Mouse (Mus musculus): ENCODE measurements around the gene Uspl1. TPM values are rescaled to one million over a fixed set of nuclear protein-coding genes. Genes with fewer than 3 reads are reported as not detected.

Gene Uspl1
- polyA plus RNA-seq, 3 experiments from 2014 or later, result 33.6 to 38.3 (median 34.7) TPM

DNA sequence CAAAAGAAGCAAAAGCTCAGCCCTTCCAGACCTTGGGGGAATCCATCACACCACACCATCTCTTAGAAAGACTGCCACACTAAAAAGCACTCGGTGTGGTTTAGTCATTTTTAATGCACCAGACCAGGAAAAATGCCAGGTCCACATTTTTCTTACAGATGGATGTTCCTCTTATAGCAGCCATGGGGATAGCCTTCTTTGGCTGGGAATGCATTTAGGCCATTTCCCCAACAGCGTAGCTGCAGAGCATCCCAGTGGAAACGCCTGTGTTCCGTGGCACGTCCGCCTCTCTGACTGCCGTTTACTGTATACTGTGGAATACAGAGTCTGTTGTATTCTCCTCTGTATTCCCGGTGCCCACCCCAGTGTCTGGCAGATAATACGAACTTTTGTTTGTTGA lies 15.3 kb upstream of the Uspl1 start:
- no peak for ATAC-seq

DNA sequence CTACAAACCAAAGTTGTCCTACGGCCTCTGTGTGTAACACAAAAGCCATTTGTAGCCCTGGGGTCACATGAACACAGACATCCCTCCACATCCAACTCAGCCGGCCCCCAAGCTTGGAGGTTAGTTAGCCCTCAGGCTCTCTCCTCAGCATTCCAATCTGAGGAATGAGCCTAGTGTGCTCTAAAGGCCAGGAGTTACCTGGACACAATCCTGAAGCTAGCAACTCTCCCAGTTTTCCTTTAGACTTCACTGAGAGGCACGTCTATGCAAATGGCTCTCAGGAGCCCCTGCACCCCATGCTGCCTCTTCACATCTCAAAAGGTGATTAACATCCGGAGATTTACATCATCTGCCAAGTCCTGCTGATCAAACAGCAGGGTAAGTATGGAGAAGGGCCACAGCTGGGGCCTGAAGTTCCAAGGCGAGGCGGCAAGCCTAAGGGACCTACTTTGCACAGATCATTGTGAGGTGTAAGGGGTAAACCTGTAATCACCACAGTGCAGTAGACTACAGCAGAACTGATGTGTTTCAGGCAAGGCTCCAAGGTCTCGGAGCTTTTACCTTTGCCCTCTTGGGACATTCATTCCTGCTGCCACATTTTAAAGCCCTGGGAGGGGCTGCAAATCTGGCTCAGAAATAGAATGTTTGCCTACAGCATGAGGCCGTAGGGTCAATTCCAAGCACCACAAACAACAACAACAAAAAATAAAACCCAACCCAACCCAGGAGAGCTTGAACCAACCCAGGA lies 13.1 kb upstream of the Uspl1 start:
- ATAC-seq, result no peak

DNA sequence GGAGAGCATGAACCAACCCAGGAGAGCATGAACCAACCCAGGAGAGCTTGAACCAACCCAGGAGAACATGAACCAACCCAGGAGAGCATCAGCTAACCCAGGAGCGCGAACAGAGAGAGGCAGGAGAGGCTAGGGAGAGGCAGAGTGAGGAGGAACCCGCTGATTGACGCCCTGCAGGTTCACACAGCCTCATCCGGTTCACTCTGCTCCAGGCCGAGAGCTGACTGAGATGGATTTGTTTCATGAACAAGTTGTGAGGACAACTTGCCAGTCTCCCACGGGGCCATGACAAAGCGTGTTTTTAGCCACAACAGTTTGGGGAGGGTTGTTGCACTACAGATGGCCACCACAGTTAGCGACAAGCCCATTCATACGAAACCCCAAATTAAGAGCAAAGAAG lies 11.9 kb upstream of the Uspl1 start:
- no peak for ATAC-seq

DNA sequence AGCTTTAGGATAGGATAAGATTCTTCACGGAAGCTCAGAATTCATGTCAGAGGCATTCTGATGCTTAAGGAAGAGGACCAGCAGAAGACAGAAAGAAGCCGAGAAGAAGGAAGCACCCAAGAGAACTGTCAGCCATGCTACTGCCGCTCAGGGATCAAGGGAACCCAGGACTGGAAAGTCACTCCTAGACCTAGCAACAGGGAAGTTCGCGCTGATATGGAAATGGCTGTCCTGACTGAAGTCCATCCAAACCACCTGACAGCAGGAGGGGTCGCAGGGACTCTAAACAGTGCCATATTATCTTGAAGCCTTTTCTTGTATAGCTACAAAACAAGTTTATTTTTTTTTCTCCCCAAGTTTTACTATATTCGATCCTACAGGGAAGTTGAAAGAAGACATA lies 9.6 kb upstream of the Uspl1 start:
- no peak for ATAC-seq

DNA sequence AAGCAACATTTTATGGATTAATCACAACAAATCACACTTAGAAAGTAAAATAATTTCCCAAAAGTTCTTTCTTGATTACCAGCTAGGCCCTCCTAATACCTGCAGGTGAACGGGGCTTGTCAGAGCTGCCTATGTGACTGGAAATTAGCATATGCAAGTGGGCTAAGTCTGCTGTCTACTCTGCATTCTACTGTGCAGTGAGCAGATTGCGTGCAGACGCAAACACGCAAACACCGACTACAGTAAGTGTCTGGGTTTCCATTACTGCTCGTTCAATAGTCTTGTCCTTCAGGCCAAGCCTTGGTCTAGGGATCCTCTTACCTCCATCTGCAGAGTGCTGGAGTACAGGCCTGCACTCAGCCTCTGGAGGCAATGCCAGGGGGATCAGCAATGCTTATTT lies 8.4 kb upstream of the Uspl1 start:
- ATAC-seq, result no peak

DNA sequence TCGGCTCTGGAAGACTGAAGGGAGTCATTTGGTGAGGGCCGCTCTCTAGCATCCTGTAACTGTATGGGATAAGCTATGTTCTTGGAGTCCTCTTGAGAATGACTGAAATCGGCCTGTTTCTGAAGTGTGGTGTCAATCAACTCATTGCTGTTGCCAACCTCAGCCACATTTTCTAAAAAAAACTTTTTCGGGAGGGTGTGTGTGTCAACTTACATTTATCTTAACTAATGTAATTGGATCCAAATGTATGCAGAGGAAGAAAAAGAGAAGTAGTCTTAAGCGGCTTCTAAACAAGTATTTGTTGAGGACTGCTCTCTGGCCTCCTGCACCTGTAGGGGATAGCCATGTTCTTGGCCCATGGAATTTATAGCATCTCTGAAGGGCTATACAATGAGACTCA lies 6.1 kb upstream of the Uspl1 start:
- ATAC-seq, result no peak

DNA sequence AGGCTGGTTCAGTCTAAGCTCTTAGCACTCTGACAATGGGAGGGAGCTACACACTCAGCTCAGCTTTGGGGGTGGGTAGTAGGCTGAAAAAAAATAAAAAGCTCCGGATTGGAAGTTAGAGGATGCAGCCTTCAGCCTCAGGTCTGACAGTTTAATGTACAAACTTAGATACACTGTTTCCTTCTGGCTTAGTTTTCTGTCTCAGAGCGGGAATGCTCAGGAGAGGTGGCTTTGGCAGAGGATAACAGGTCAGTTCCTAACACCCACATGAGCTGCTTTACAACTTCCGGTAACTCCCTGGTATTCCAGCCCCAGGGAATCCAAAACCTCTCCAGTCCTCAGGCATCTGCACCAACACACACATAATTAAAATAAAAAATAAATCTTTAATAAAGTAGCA lies 4.3 kb upstream of the Uspl1 start:
- no peak for ATAC-seq

DNA sequence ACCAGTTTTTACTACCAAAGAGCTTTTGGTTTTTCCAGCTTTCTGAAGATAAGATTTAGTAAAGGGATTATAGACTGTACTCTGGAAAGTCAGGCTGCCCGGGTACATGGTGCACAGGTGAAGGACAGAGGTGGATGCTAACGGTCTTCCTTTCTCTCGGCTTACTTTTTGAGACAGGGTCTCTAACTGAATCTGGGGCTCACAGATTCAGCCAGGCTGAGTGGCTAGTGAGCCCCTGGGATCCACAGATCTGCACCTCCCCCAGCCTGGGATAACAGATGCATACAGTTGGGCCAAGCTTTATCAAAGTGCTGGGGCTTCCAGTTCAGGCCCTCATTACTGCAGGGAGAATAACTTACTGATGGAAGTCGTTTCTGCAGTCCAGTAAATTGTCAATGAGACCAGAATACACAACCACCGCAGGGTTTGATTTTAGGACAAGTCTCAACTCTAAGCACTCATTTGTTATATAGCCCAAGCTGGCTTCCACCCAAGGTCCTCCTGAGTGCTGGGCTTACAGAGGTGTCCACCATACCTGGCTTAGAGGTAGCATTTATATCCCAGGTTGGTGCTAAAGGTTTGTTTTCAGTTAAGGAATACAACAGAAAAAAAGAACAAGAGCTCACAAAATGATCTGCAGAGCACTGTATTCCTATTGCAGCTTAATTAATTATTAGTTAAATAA lies 1.8 kb upstream of the Uspl1 start:
- no peak for ATAC-seq

DNA sequence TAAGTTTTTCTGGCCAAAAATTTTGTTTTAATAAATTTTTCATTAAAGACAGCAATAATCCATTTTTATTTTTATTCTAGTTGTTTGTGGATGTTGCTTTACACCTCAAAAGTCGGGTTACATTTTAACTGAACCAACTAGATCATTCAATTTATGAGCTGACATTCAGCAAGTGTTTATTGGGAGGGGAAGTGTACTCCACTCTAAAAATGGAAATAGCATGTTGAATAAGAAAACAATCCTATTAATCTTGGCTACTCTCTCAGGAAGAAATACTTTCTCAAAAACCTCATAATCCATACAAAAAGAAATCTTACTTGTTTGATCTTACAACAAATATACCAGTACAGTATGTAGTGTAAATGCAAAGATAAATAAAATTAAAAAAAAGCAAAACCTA lies 1.0 kb upstream of the Uspl1 start:
- no peak for ATAC-seq

DNA sequence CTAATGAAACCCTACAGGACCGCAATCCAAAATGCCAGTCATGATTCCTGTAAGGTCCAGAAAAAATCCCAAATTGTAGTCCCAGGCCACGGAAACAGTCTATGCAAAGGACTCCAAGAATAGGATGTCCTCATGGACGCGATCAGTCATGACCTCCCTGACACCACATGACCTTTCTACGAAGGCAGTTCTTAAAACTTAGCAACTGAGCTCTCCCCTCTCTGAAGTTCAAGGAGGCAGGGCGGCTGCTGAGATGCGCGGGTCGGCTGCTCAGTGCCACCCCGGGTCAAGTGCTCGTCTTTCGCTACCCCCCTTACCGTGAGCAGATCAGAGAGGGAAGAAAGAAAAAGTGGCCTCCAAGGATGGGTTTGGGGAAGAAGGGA lies 438 bp upstream of the Uspl1 start:
- ATAC-seq, result peak; percentile 38

DNA sequence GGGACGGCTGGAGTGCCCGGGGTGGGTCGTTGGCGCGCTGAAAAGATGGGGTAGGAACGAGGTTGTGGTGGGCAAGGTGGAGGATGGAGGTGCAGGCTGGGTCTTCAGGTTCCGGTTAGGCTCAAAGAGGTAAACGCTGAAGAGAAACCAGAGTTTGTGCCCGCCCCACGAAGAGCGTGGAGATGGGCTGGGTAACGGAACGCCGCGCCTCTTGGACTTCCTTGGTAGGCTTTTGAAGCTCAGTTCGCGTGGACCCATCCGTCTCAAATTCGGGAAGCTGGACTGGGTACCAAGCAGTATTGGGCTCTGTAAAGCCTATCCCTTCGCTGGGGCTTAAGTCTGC lies 665 bp downstream of the Uspl1 start:
- peak; percentile 47 for ATAC-seq

DNA sequence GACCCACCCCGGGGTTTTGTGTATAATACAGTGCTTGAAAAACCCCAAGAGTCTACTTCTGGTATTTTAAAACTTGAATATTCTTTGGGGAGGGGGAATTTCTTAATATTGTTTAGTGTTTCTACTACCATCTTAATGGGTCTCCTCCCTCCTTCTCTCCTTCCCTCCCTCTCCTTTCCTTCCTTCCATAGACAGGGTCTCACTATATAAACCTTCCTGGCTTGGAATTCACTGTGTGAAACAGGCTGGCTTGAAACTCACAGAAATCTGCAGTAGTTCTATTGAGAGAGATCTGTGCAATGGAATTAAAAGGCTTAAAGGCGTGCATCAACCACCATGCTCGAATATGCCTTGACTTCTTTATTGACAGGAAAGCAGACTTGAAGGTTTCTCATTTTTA lies 1.7 kb downstream of the Uspl1 start:
- ATAC-seq, result no peak

DNA sequence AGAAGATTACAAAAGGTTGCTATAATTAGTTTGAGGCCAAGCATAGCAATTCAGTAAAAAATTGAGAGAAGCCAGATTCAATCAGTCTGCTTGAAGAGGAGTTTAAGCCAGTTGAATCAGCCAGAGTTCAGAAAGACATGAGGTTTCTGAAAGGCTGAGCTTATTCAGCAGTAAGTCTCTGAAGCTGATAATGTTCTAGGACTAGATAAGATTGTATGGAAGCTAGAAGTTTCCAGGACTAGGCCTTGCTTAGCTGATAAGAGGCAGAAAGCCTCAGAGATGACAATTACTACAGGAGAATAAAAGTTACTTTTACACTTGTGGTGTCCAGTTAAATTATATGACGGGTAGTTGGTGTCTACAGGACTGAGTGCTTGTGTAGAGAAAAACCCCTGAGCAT lies 6.0 kb downstream of the Uspl1 start:
- ATAC-seq, result no peak

DNA sequence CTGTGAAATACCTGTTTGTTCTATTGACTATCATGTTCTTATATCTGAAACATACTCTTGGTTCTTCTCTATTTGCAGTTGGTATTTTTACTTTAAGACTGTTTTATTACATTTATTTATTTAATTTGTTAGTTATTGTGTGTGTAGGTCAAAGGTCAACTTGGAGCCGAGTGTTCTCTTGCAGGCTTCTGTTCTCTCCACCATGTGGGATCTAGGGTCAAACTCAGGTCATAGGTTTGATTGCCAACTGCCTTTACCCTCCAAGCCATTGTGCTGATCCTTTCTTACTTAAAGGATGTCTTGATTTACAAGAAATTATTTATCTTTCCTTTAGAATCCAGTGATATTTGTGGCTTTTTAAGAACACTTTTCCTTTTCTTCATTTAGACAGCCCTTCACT lies 12.5 kb downstream of the Uspl1 start:
- ATAC-seq, result no peak

DNA sequence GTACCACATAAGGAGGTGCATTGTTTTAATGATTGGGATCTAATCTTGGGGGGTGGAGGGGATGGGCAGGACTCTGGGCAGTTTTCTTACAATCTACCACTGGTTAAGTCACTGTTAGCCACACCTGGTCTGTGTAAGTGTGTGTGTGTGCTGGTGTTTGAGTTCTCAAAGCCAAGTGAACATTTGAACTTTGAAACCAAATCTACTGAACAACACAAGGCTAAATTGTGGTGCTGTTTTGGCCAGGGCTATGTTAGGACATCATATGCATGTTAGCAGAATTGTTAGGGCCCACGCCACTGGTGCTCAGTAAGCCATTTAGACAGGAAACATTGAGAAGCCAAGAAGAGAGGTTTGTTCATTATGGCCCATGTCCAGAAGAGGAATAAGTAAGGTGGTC lies 14.6 kb downstream of the Uspl1 start:
- no peak for ATAC-seq

DNA sequence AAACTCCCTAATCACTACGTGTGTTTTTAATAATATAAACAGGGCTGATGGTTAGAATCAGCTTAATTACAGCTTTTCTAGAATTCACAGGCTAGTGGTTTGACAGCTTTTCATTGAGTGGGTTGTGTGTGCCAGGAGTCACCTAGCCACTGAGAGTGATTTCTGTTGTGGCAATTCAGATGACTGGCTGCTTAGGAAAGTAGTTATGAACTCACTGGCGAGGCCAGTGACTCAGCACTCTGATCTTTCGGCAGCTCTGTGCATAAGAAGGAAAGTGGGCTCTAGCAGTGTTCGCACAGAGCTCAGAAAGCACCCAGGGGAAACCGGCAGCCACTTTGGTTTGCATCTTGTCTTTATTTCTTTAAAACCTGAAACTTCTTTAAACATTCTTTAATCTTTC lies 18.8 kb downstream of the Uspl1 start:
- ATAC-seq, result no peak

DNA sequence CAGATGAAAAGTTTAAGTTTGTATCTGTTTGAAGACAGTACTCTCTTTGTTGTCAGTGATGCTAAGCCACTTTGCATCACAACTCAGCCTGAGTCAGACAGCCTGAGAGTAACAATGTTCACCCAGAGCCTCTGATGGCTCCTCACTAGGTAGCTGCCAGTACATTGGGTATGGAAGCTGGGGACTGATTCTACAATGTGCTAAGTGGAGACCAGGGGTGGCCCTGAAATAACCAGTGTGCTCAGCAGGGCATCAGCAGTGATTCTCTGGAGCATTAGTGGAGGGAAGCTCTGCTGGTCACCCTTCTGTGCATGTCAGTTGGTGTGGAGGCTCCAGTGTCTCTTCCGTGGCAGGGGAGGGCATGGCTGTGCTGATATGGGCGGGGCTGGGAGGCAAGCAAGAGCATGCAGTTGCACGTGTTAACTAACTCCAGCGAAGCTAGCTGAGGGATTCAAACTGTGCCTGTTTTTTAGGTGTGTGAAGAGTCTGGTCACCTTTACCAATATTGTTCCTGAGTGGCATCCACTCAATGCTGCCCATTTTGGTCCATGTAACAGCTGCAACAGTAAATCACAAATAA lies 19.7 kb downstream of the Uspl1 start:
- ATAC-seq, result no peak

DNA sequence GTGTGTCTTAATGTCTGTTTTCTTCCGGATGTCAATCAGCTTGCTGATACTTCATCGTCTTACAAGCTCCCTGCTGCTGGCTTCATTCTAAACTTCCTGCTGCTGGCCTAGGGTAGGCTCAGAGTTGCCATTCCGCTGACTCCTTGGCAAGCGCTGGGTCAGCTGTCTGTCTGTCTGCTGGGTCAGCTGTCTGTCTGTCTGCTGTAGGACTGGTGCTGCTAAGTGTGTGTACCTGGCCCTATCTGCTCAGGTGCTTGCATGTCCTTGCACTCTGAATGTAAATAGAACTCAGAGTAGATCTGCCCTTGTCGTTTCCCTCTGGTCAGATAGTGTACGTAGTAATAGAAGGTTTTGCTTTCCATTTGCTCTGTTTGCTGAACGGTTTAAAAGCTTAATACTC lies 20.7 kb downstream of the Uspl1 start:
- ATAC-seq, result no peak

DNA sequence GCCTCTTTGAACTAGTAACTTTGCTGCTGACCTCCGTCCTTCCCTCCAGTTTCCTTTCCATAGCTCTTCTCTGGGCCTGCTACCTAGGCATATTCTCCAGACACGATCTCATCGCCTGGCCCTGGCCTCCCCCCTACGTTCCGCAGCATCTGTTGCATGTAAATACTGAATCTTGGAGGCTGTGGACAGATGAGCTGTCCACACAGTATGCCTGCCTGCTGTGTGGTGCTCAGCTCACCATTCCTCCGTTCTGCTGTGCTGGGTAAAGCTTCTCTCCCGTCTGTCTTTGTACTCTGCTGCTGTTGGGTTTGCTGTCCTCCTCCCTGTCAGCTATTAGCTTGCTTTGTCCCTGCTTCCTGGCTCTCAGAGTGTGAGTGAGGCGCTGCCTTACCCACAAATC lies 21.1 kb downstream of the Uspl1 start:
- no peak for ATAC-seq

DNA sequence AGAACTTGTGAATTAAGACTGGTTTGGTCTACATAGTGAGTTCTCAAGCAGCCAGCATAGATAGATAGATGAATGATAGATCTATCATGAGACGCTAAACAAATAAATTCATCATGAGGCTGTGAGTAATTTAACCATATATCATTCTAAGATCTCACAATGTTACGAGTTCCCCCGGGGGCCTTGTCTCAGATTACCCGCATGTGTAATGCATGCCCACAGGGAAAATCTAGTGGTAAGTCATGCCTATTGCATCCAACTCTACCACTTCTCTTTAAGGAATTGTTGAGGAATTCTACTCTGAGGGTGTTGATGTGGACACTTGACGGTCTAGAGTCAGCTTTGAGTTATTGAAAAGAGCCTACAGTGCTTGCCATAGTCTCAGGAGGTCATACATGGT lies 22.1 kb downstream of the Uspl1 start:
- no peak for ATAC-seq

DNA sequence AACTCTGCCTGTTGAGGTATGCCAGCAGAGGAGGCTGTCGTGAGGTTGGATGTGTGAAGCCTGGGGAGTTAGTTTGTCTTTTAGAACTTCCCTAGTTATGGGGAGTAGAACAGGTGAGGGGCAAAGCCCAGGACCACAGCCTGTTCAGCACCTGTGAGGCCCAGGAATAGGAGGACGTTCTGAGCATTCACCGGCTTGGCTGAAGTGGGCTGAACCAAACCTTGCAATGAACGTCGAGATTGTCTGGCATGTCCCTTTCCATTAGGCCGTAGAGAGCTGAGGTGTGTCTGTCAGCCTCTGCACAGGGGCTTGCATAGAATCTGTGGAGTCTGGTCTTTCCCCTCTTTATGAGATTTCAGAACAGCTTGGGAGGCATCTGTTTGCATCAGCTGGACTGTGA lies 23.5 kb downstream of the Uspl1 start:
- ATAC-seq, result no peak

DNA sequence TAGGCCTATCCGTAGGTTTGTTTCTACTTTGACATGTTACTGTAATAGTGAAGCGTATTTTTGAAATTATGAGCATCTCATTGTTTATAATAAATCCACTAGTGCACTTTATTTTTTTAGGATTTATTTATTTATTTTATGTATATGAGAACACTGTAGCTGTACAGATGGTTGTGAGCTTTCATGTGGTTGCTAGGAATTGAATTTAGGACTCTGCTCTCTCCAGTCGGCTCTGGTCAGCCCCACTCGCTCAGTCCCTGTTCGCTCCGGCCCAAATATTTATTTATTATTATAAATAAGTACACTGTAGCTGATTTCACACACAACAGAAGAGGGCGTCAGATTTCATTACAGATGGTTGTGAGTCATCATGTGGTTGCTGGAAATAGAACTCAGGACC lies 24.6 kb downstream of the Uspl1 start:
- no peak for ATAC-seq

DNA sequence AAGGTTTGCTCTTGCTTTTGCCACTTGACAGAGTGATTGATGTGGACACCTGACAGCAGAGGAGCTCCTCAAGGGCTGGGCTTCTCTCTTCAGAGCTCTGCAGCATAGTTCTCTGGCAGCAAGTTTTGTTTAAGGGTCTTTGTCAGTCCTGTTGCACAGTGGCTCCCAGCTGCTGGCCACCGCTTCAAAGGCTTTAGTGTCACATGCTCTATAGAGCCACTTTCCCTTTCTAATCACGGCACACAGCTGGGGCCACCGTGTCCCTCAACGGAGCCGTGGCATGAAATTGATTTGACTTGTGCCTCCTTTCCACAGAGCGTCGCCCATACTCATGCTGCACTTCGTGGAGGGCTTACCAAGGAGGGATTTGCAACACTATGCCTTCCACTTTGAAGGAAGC lies 25.2 kb downstream of the Uspl1 start:
- no peak for ATAC-seq

DNA sequence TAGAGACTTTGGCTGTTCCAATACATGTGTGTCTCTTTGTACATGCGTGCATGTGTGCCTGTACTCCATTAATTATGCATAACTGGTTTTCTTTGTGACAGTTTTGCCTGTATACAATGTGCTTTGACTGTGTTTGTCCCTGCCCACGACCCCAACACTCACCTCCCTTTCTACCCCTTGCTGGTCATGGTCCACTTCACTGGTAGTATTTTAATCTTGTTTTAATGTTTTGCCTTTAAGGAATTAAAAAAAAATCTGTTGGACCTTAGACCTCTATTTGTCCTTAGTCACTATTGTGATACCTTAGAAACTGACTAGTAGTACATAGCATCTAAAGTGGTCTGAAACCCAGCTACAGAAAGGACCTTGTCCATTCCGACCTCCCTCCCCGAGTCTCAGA lies 26.9 kb downstream of the Uspl1 start:
- no peak for ATAC-seq

DNA sequence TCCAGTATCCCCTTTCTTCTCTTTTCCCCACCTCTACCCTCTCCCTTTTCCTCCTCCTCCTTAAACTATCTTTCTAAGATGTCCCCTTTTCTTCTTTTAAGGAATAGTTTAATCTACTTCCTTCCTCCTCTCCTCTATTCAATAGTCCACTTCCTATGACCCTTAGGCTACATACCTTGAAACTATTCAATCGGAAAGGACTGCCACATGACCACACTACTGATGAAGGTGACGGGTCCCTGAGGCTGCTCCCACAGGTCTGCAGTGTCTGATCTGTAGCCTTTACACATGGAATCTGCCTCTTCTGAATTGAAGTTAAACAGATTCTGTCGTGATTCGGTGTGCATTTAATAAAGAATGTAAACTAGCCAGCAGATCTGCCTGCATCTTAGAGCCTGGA lies 28.7 kb downstream of the Uspl1 start:
- ATAC-seq, result no peak
